Mouse (Mus musculus): ENCODE results near the gene Tmem116. TPM values are rescaled to one million over a fixed set of nuclear protein-coding genes. Genes with fewer than 3 reads are reported as not detected.
A peak's percentile ranks its signal among the peaks of the same experiment; 100 is the strongest.

Gene Tmem116
- total and polyA plus RNA-seq, 2 experiments: 0.20 TPM; not detected in 1

- TF ChIP-seq POLR2A (IDR thresholded peaks at IDR 0.05; ENCODE audit: extremely low read depth, insufficient read depth, low read length): no peak
- TF ChIP-seq CTCF (IDR thresholded peaks at IDR 0.05; ENCODE audit: low read depth, low read length): no peak
- Histone ChIP-seq H3K27me3 (ENCODE audit: control insufficient read depth, insufficient read depth, low read length) (no peaks in the 10 kb centered on the region), H3K9ac (ENCODE audit: low read depth, low read length) (no peak overlapping the region), H3K36me3 (ENCODE audit: control insufficient read depth, insufficient read depth, low read length) (peaks cover 58% of the 10 kb centered on the region), H3K79me2 (ENCODE audit: control insufficient read depth, insufficient read depth, low read length) (no peaks in the 10 kb centered on the region), H3K4me3 (ENCODE audit: insufficient read depth, low read depth, low read length) (no peak overlapping the region), H3K27ac (replicated peaks; ENCODE audit: insufficient read depth, low read depth, low read length) (no peak overlapping the region), H3K4me1 (ENCODE audit: control insufficient read depth, insufficient read depth, low read length) (no peaks in the 10 kb centered on the region)
- DNase-seq (ENCODE audit: extremely low read depth, low read depth, low spot score): no peak
- WGBS: 88% methylated on average over 8 of the region's 8 CpGs
Measured at GRCm38 (mm10) chr5:121526961-121527360, 75.3 kb downstream of the Tmem116 start.

DNA sequence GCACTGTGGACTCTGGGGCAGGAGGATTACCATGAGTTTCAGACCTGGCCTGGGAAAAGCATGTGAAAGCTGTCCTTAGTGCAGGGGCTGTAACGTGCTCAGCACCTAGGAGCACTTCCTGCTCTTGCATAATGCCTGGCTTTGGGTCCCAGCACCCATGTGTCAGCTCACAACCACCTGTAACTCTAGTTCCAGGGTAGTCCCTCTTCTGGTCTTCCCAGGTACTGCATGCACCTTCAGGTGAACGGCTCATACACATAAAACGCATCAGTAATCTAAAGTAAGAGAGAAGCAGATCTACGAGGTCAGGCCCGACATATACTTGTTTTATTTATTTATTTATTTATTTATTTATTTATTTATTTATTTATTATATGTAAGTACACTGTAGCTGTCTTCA is 82.8 kb downstream of the Tmem116 start:
- Histone ChIP-seq H3K27me3 (ENCODE audit: control insufficient read depth, insufficient read depth, low read length) (no peaks in the 10 kb centered on the region), H3K4me1 (ENCODE audit: control insufficient read depth, insufficient read depth, low read length) (no peaks in the 10 kb centered on the region), H3K4me3 (ENCODE audit: insufficient read depth, low read depth, low read length) (no peak overlapping the region), H3K27ac (replicated peaks; ENCODE audit: insufficient read depth, low read depth, low read length) (no peak overlapping the region), H3K79me2 (ENCODE audit: control insufficient read depth, insufficient read depth, low read length) (0 out of 2 replicates have a peak, but pooled peaks cover 5% of the 10 kb centered on the region), H3K36me3 (ENCODE audit: control insufficient read depth, insufficient read depth, low read length) (peaks cover 34% of the 10 kb centered on the region), H3K9ac (ENCODE audit: low read depth, low read length) (no peak overlapping the region)
- DNase-seq (ENCODE audit: extremely low read depth, low read depth, low spot score): peak; percentile 22
- 90% methylated on average over 5 of the region's 5 CpGs for WGBS
- no peak for TF ChIP-seq POLR2A (IDR thresholded peaks at IDR 0.05; ENCODE audit: extremely low read depth, insufficient read depth, low read length)
- peak; percentile 54 for TF ChIP-seq CTCF (IDR thresholded peaks at IDR 0.05; ENCODE audit: low read depth, low read length)

DNA sequence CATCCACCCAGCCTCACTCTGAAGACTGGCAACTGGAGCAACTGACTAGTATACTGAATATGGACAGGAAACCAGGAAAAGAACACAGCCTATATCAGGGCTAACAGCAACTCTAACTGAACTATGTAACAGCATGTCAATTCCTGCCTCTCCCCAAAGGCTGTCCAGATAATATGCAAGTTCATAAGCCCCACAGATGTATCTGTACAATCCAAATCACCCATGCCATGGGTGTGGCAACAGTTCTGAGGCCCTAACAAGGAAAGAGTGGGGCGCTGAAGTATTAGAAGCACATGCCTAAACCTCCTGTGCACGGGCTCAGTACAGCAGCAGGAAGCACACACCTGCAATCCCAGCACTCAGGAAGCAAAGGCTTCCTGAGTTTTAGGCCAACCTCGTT is 83.4 kb downstream of the Tmem116 start:
- H3K27me3 ChIP-seq (ENCODE audit: control insufficient read depth, insufficient read depth, low read length): no peaks in the 10 kb centered on the region
- H3K4me1 ChIP-seq (ENCODE audit: control insufficient read depth, insufficient read depth, low read length): no peaks in the 10 kb centered on the region
- no peak overlapping the region for H3K27ac ChIP-seq (replicated peaks; ENCODE audit: insufficient read depth, low read depth, low read length)
- WGBS: 96% methylated on average over 3 of the region's 3 CpGs
- no peak overlapping the region for H3K4me3 ChIP-seq (ENCODE audit: insufficient read depth, low read depth, low read length)
- TF ChIP-seq CTCF (IDR thresholded peaks at IDR 0.05; ENCODE audit: low read depth, low read length): no peak
- no peak for TF ChIP-seq POLR2A (IDR thresholded peaks at IDR 0.05; ENCODE audit: extremely low read depth, insufficient read depth, low read length)
- no peak overlapping the region for H3K9ac ChIP-seq (ENCODE audit: low read depth, low read length)
- no peak for DNase-seq (ENCODE audit: extremely low read depth, low read depth, low spot score)
- H3K79me2 ChIP-seq (ENCODE audit: control insufficient read depth, insufficient read depth, low read length): 0 out of 2 replicates have a peak, but pooled peaks cover 8% of the 10 kb centered on the region
- peaks cover 30% of the 10 kb centered on the region for H3K36me3 ChIP-seq (ENCODE audit: control insufficient read depth, insufficient read depth, low read length)

GRCm38 (mm10) chr5:121536921-121537555 is 85.3 kb downstream of the Tmem116 start:
- Histone ChIP-seq H3K9ac (ENCODE audit: low read depth, low read length) (no peak overlapping the region), H3K27me3 (ENCODE audit: control insufficient read depth, insufficient read depth, low read length) (no peaks in the 10 kb centered on the region), H3K4me3 (ENCODE audit: insufficient read depth, low read depth, low read length) (no peak overlapping the region), H3K4me1 (ENCODE audit: control insufficient read depth, insufficient read depth, low read length) (no peaks in the 10 kb centered on the region; the same call in 1 of the 2 replicates), H3K79me2 (ENCODE audit: control insufficient read depth, insufficient read depth, low read length) (peaks cover 16% of the 10 kb centered on the region; the same call in 1 of the 2 replicates), H3K27ac (replicated peaks; ENCODE audit: insufficient read depth, low read depth, low read length) (no peak overlapping the region), H3K36me3 (ENCODE audit: control insufficient read depth, insufficient read depth, low read length) (peaks cover 27% of the 10 kb centered on the region)
- DNase-seq (ENCODE audit: extremely low read depth, low read depth, low spot score): no peak
- TF ChIP-seq CTCF (IDR thresholded peaks at IDR 0.05; ENCODE audit: low read depth, low read length): no peak
- TF ChIP-seq POLR2A (IDR thresholded peaks at IDR 0.05; ENCODE audit: extremely low read depth, insufficient read depth, low read length): no peak
- WGBS: 70% methylated on average over 7 of the region's 7 CpGs

GRCm38 (mm10) chr5:121537588-121537987 is 85.9 kb downstream of the Tmem116 start:
- H3K36me3 ChIP-seq (ENCODE audit: control insufficient read depth, insufficient read depth, low read length): peaks cover 25% of the 10 kb centered on the region
- H3K4me1 ChIP-seq (ENCODE audit: control insufficient read depth, insufficient read depth, low read length): peaks cover 2% of the 10 kb centered on the region; the same call in 1 of the 2 replicates
- no peak for TF ChIP-seq POLR2A (IDR thresholded peaks at IDR 0.05; ENCODE audit: extremely low read depth, insufficient read depth, low read length)
- no peak for TF ChIP-seq CTCF (IDR thresholded peaks at IDR 0.05; ENCODE audit: low read depth, low read length)
- no peak for DNase-seq (ENCODE audit: extremely low read depth, low read depth, low spot score)
- H3K9ac ChIP-seq (ENCODE audit: low read depth, low read length): no peak overlapping the region
- 81% methylated on average over 2 of the region's 2 CpGs for WGBS
- H3K4me3 ChIP-seq (ENCODE audit: insufficient read depth, low read depth, low read length): no peak overlapping the region
- H3K79me2 ChIP-seq (ENCODE audit: control insufficient read depth, insufficient read depth, low read length): peaks cover 21% of the 10 kb centered on the region; the same call in 1 of the 2 replicates
- no peak overlapping the region for H3K27ac ChIP-seq (replicated peaks; ENCODE audit: insufficient read depth, low read depth, low read length)
- no peaks in the 10 kb centered on the region for H3K27me3 ChIP-seq (ENCODE audit: control insufficient read depth, insufficient read depth, low read length)

- no peak for DNase-seq (ENCODE audit: extremely low read depth, low read depth, low spot score)
- H3K36me3 ChIP-seq (ENCODE audit: control insufficient read depth, insufficient read depth, low read length): peaks cover 10% of the 10 kb centered on the region
- peaks cover 11% of the 10 kb centered on the region for H3K4me1 ChIP-seq (ENCODE audit: control insufficient read depth, insufficient read depth, low read length)
- no peak overlapping the region for H3K27ac ChIP-seq (replicated peaks; ENCODE audit: insufficient read depth, low read depth, low read length)
- WGBS: 68% methylated on average over 5 of the region's 5 CpGs
- H3K4me3 ChIP-seq (ENCODE audit: insufficient read depth, low read depth, low read length): no peak overlapping the region
- H3K9ac ChIP-seq (ENCODE audit: low read depth, low read length): no peak overlapping the region
- H3K79me2 ChIP-seq (ENCODE audit: control insufficient read depth, insufficient read depth, low read length): peaks cover 33% of the 10 kb centered on the region; the same call in 1 of the 2 replicates
- TF ChIP-seq CTCF (IDR thresholded peaks at IDR 0.05; ENCODE audit: low read depth, low read length) (no peak), POLR2A (IDR thresholded peaks at IDR 0.05; ENCODE audit: extremely low read depth, insufficient read depth, low read length) (no peak)
- H3K27me3 ChIP-seq (ENCODE audit: control insufficient read depth, insufficient read depth, low read length): no peaks in the 10 kb centered on the region
Measured at GRCm38 (mm10) chr5:121540066-121540465, 88.4 kb downstream of the Tmem116 start.

Data from liver, adult 2 months (tissue).